Mouse (Mus musculus) heart, postnatal 0 days (tissue): ENCODE results near the gene Gm5134. TPM values are rescaled to one million over a fixed set of nuclear protein-coding genes. Genes with fewer than 3 reads are reported as not detected.

Source experiments
- ATAC-seq: fragments of 200-750 bp; cut with Nextera tagmentation; 2 replicates; pipeline ENCODE4 v1.8.0; 2017; ENCODE audit warnings: low read depth, moderate number of reproducible peaks, moderate library complexity; ENCODE audit not compliant: insufficient read depth
- DNase-seq: peaks from one replicate; pipeline ENCODE4 v3.0.0-alpha.2; 2016; ENCODE audit warnings: low spot score
- H3K27ac ChIP-seq: fragments of 300-500 bp; sonication (generic); 2 replicates; pipeline ENCODE4 v1.5.1; 2014; ENCODE audit warnings: low read depth, mild to moderate bottlenecking
- H3K27me3 ChIP-seq: fragments of 300-500 bp; sonication (generic); 2 replicates; pipeline ENCODE4 v1.6.1; 2014; ENCODE audit warnings: low read length, mixed read lengths; ENCODE audit not compliant: control insufficient read depth, insufficient read depth
- H3K36me3 ChIP-seq: fragments of 300-500 bp; sonication (generic); replicated peaks from 2 replicates; pipeline ENCODE4 v1.6.1; 2014; ENCODE audit warnings: low read length, mixed read lengths; ENCODE audit not compliant: control insufficient read depth, insufficient read depth
- H3K4me1 ChIP-seq: fragments of 300-500 bp; sonication (generic); 2 replicates; pipeline ENCODE4 v1.6.1; 2014; ENCODE audit warnings: antibody characterized with exemption; ENCODE audit not compliant: control insufficient read depth, insufficient read depth
- H3K4me2 ChIP-seq: fragments of 300-500 bp; sonication (generic); 2 replicates; pipeline ENCODE4 v1.6.1; 2014; ENCODE audit warnings: low read depth, mild to moderate bottlenecking, low read length, moderate library complexity
- H3K4me3 ChIP-seq: fragments of 300-500 bp; sonication (generic); 2 replicates; pipeline ENCODE4 v1.5.1; 2014; ENCODE audit warnings: low read depth, low read length
- H3K9ac ChIP-seq: fragments of 300-500 bp; sonication (generic); replicated peaks from 2 replicates; pipeline ENCODE4 v1.6.1; 2014; ENCODE audit warnings: low read depth, low read length, mixed read lengths
- H3K9me3 ChIP-seq: fragments of 300-500 bp; sonication (generic); replicated peaks from 2 replicates; pipeline ENCODE4 v1.6.1; 2016; ENCODE audit warnings: low read length; ENCODE audit not compliant: control insufficient read depth
- CTCF ChIP-seq: IDR thresholded peaks from 2 replicates; pipeline ENCODE4 v1.5.1; 2016; ENCODE audit warnings: antibody characterized with exemption, control low read depth, low read depth
- EP300 ChIP-seq: IDR thresholded peaks from 2 replicates; pipeline ENCODE4 v1.6.1; 2016; ENCODE audit warnings: antibody characterized with exemption, low read depth
- WGBS: fragments of 180-500 bp; shearing (Covaris S2); extraction: QIAGEN DNeasy Blood & Tissue Kit; methylation state at CpG from one replicate; pipeline ENCODE4 v1.1.7; 2014; 5-methylcytosine and 5-hydroxymethylcytosine counted together
- polyA plus RNA-seq: library from polyadenylated mRNA; unstranded; fragments of >200 nt; fragmentation: Nextera tagmentation; extraction: Ambion mirVana; gene quantifications from 2 replicates; pipeline ENCODE4 v1.2.1, GENCODE M21; 2015
- total RNA-seq: library from RNA; depleted of rRNA; stranded (reverse); fragments of >200 nt; gene quantifications from 2 replicates; pipeline ENCODE4 v1.2.3, GENCODE M21; 2014; ENCODE audit warnings: low replicate concordance

Gene Gm5134
- total and polyA plus RNA-seq, 2 experiments from 2014 or later, result not detected

DNA sequence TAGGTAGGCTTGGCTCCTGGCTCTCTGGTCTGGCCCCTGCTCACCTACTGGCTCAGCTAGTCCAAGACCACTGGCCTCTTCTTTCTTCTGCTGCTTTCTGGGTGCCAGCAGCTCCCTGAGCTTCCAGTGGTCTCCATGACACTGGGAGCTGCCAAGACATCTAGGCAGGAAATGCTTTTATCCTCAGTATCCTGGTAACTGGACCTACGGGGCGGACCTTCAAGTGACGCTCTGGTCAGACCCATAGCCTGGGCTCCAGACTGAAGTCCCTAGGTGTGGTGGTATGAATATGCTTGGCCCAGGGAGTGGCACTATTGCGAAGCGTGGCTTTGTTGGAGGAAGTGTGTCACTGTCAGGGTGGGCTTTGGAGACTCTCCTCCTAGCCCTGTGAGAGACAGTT is 13.8 kb upstream of the Gm5134 start, which contains the start of gene Gm867:
Gm867 (minus strand) TSS at position 153 of the 400 bp plus-strand sequence.
- WGBS, result 84% methylated on average over 5 of the region's 5 CpGs
- Histone ChIP-seq H3K4me1 (peaks cover 15% of the 10 kb centered on the region; the same call in 1 of the 2 replicates), H3K4me3 (no peak within 1 kb of the TSS), H3K4me2 (no peak within 1 kb of the TSS), H3K9me3 (no peaks in the 10 kb centered on the region), H3K9ac (no peak within 1 kb of the TSS), H3K36me3 (no peaks in the 10 kb centered on the region), H3K27me3 (no peaks in the 10 kb centered on the region), H3K27ac (no peak within 1 kb of the TSS)
- ATAC-seq, result no peak
- DNase-seq, result no peak
- TF ChIP-seq CTCF, result no peak
- no peak for TF ChIP-seq EP300

- TF ChIP-seq EP300 (no peak), CTCF (no peak)
- no peak overlapping the region for H3K9ac ChIP-seq
- no peaks in the 10 kb centered on the region for H3K36me3 ChIP-seq
- H3K27me3 ChIP-seq, result no peaks in the 10 kb centered on the region
- no peak overlapping the region for H3K4me3 ChIP-seq
- no peak for ATAC-seq
- WGBS, result 71% methylated on average over 9 of the region's 9 CpGs
- H3K27ac ChIP-seq, result no peak overlapping the region
- H3K4me1 ChIP-seq, result peaks cover 15% of the 10 kb centered on the region; the same call in 1 of the 2 replicates
- DNase-seq, result no peak
- no peak overlapping the region for H3K4me2 ChIP-seq
- no peaks in the 10 kb centered on the region for H3K9me3 ChIP-seq
These were observed 13.1 kb upstream of the Gm5134 start for GRCm38 (mm10) chr10:75941042-75941824.

- 74% methylated on average over 15 of the region's 15 CpGs for WGBS
- no peak within 1 kb of the TSS for H3K4me2 ChIP-seq
- DNase-seq, result no peak
These were observed 11.4 kb upstream of the Gm5134 start, which contains the start of gene Vpreb3 for GRCm38 (mm10) chr10:75942736-75943477. TSS of gene Vpreb3 (plus strand) at chr10:75943057.

GRCm38 (mm10) chr10:75944066-75944772 is 10.1 kb upstream of the Gm5134 start:
- no peak overlapping the region for H3K4me2 ChIP-seq
- H3K36me3 ChIP-seq, result no peaks in the 10 kb centered on the region
- H3K27ac ChIP-seq, result no peak overlapping the region
- DNase-seq, result no peak
- no peak overlapping the region for H3K4me3 ChIP-seq
- TF ChIP-seq EP300 (no peak), CTCF (no peak)
- no peaks in the 10 kb centered on the region for H3K9me3 ChIP-seq
- 34% methylated on average over 11 of the region's 11 CpGs for WGBS
- H3K9ac ChIP-seq, result no peak overlapping the region; the same call in 1 of the 2 replicates
- H3K27me3 ChIP-seq, result no peaks in the 10 kb centered on the region
- peaks cover 10% of the 10 kb centered on the region; the same call in 1 of the 2 replicates for H3K4me1 ChIP-seq
- no peak for ATAC-seq

More at GRCm38 (mm10) chr10:75942736-75943477, 11.4 kb upstream of the Gm5134 start, which contains the start of gene Vpreb3:
- Histone ChIP-seq H3K36me3 (no peaks in the 10 kb centered on the region), H3K27ac (no peak within 1 kb of the TSS), H3K4me1 (peaks cover 15% of the 10 kb centered on the region; the same call in 1 of the 2 replicates), H3K27me3 (no peaks in the 10 kb centered on the region), H3K9me3 (no peaks in the 10 kb centered on the region), H3K9ac (no peak within 1 kb of the TSS), H3K4me3 (no peak within 1 kb of the TSS)
- TF ChIP-seq CTCF (no peak), EP300 (no peak)
- no peak for ATAC-seq

DNA sequence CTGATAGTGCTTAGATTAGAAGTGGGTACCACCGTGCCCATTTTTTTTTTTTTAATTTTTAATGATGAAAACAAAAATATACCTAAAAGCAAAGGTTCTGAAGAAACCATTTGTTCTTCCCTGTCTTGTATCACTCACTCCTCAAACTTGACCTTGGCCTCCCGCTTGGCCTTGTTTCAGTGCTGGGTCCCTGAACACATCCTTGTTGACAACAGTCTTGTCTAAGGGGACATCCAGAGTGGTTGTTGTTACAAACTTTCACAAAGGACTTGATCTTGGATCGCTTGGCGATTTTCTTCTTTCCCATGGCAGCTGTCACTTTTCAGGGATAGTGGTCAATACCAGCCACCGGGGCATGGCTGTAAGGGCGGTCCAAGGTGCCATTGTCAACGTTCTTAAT is 9.1 kb upstream of the Gm5134 start:
- no peak overlapping the region for H3K4me3 ChIP-seq
- no peak for DNase-seq
- H3K36me3 ChIP-seq, result no peaks in the 10 kb centered on the region
- WGBS, result 86% methylated on average over 7 of the region's 7 CpGs
- no peak overlapping the region for H3K4me2 ChIP-seq
- no peaks in the 10 kb centered on the region for H3K9me3 ChIP-seq
- H3K4me1 ChIP-seq, result peaks cover 10% of the 10 kb centered on the region; the same call in 1 of the 2 replicates
- H3K27me3 ChIP-seq, result no peaks in the 10 kb centered on the region
- no peak overlapping the region for H3K9ac ChIP-seq
- no peak overlapping the region for H3K27ac ChIP-seq
- TF ChIP-seq CTCF (no peak), EP300 (no peak)
- ATAC-seq, result no peak
